Mouse (Mus musculus) mature B cell (primary cell): ENCODE measurements around the gene Serinc2.

Source experiments
- in situ Hi-C: fragments of 300-500 bp; cut with MboI; formaldehyde crosslinking; loops from 2 replicates; pipeline ENCODE4 v1.14.3; 2019

Gene Serinc2

GRCm38 (mm10) chr4:130297123-130297529 lies 18.1 kb upstream of the Serinc2 start:
- in situ Hi-C loops = no loop called here

GRCm38 (mm10) chr4:130296243-130296965 lies 17.4 kb upstream of the Serinc2 start:
- in situ Hi-C loops = no loop called here

- in situ Hi-C loops = no loop called here
These were observed 16.2 kb upstream of the Serinc2 start for GRCm38 (mm10) chr4:130295047-130295745.

- in situ Hi-C loops = no loop called here
These were observed 15.5 kb upstream of the Serinc2 start for GRCm38 (mm10) chr4:130294513-130294912.

GRCm38 (mm10) chr4:130292271-130292670 lies 13.3 kb upstream of the Serinc2 start:
- in situ Hi-C loops = no loop called here

- in situ Hi-C loops = no loop called here
These were observed 10.8 kb upstream of the Serinc2 start for GRCm38 (mm10) chr4:130289824-130290223.

- in situ Hi-C loops = no loop called here
These were observed 7.5 kb upstream of the Serinc2 start for GRCm38 (mm10) chr4:130286531-130286930.

GRCm38 (mm10) chr4:130283826-130284225 lies 4.8 kb upstream of the Serinc2 start:
- in situ Hi-C loops = no loop called here

- in situ Hi-C loops = no loop called here
These were observed 3.9 kb upstream of the Serinc2 start for GRCm38 (mm10) chr4:130282856-130283255.

- in situ Hi-C loops = no loop called here
These were observed 2.3 kb downstream of the Serinc2 start for GRCm38 (mm10) chr4:130276573-130277176.

GRCm38 (mm10) chr4:130275823-130276105 lies 3.2 kb downstream of the Serinc2 start:
- in situ Hi-C loops = no loop called here

GRCm38 (mm10) chr4:130275016-130275822 lies 3.8 kb downstream of the Serinc2 start:
- in situ Hi-C loops = no loop called here

- in situ Hi-C loops = no loop called here
These were observed 4.5 kb downstream of the Serinc2 start for GRCm38 (mm10) chr4:130274346-130275015.

GRCm38 (mm10) chr4:130273698-130274345 lies 5.2 kb downstream of the Serinc2 start:
- in situ Hi-C loops = no loop called here

GRCm38 (mm10) chr4:130270611-130271347 lies 8.2 kb downstream of the Serinc2 start:
- in situ Hi-C loops = no loop called here

- in situ Hi-C loops = no loop called here
These were observed 8.9 kb downstream of the Serinc2 start for GRCm38 (mm10) chr4:130270089-130270488.

GRCm38 (mm10) chr4:130268736-130269135 lies 10.3 kb downstream of the Serinc2 start:
- in situ Hi-C loops = no loop called here

GRCm38 (mm10) chr4:130267069-130267468 lies 11.9 kb downstream of the Serinc2 start:
- in situ Hi-C loops = no loop called here

GRCm38 (mm10) chr4:130266601-130267000 lies 12.4 kb downstream of the Serinc2 start:
- in situ Hi-C loops = no loop called here

GRCm38 (mm10) chr4:130264698-130265349 lies 14.2 kb downstream of the Serinc2 start:
- in situ Hi-C loops = no loop called here
